Comparison of ENCODE assay signal across 7 mouse cellular contexts in genomic region chr12:70824729-70825650, GRCm38 (mm10). TPM values are rescaled to one million over a fixed set of nuclear protein-coding genes. Genes with fewer than 3 reads are reported as not detected.
DNase-seq lines count a peak whose midpoint lies in the region; ATAC-seq lines count a peak whose summit lies in the region.

Gene Frmd6 (plus strand): TSS chr12:70825514.

- H3K27ac ChIP-seq in embryonic facial prominence, embryonic 10.5 days (replicated peaks): peak within 1 kb of the TSS; percentile 97
- peak within 1 kb of the TSS; percentile 98 for H3K27ac ChIP-seq in limb, embryonic 11.5 days (replicated peaks; ENCODE audit: low read depth, low read length)
- H3K27ac ChIP-seq in midbrain, embryonic 14.5 days (replicated peaks; ENCODE audit: low read depth, low read length): peak within 1 kb of the TSS; percentile 88

- H3K4me3 ChIP-seq in embryonic facial prominence, embryonic 10.5 days: peak within 1 kb of the TSS; percentile 87
- H3K4me3 ChIP-seq in limb, embryonic 11.5 days (ENCODE audit: low read depth, low read length): peak within 1 kb of the TSS; percentile 84
- peak within 1 kb of the TSS; percentile 67 for H3K4me3 ChIP-seq in midbrain, embryonic 14.5 days (replicated peaks; ENCODE audit: low read depth, low read length)

- peaks cover 52% of the 10 kb centered on the region for H3K4me1 ChIP-seq in embryonic facial prominence, embryonic 10.5 days
- H3K4me1 ChIP-seq in limb, embryonic 11.5 days (ENCODE audit: control insufficient read depth, insufficient read depth, low read length): peaks cover 11% of the 10 kb centered on the region
- peaks cover 19% of the 10 kb centered on the region for H3K4me1 ChIP-seq in midbrain, embryonic 14.5 days (ENCODE audit: control insufficient read depth, insufficient read depth, low read length)

- DNase-seq in adrenal gland, postnatal 10 days: peak; percentile 98
- peak; percentile 99 for DNase-seq in embryonic facial prominence, embryonic 10.5 days (ENCODE audit: low spot score)
- peak; percentile 93 for DNase-seq in kidney, adult 18-20 months
- DNase-seq in limb, embryonic 11.5 days (ENCODE audit: low spot score): peak; percentile 98
- peak; percentile 95 for DNase-seq in midbrain, embryonic 14.5 days
- peak; percentile 89 to 91 for DNase-seq in spleen, adult 18-20 months

- peak; percentile 92 for ATAC-seq in granulocyte monocyte progenitor cell, adult 5-6 weeks (replicated peaks; ENCODE audit: poor library complexity, severe bottlenecking)
- peak; percentile 90 for ATAC-seq in limb, embryonic 11.5 days (ENCODE audit: insufficient number of reproducible peaks, low FRiP score, low TSS enrichment, low read depth)
- peak; percentile 93 for ATAC-seq in midbrain, embryonic 14.5 days (ENCODE audit: low FRiP score, low TSS enrichment)

- H3K9ac ChIP-seq in limb, embryonic 11.5 days (ENCODE audit: low read length): peak within 1 kb of the TSS; percentile 93
- peak within 1 kb of the TSS; percentile 68 for H3K9ac ChIP-seq in midbrain, embryonic 14.5 days (replicated peaks; ENCODE audit: low read length)

- under 1% methylated on average over 75 of the region's 75 CpGs for WGBS in embryonic facial prominence, embryonic 10.5 days
- under 1% methylated on average over 51 of the region's 75 CpGs for WGBS in limb, embryonic 11.5 days
- WGBS in midbrain, embryonic 14.5 days: under 1% methylated on average over 72 of the region's 75 CpGs

- H3K36me3 ChIP-seq in embryonic facial prominence, embryonic 10.5 days (replicated peaks): no peaks in the 10 kb centered on the region
- no peaks in the 10 kb centered on the region for H3K36me3 ChIP-seq in limb, embryonic 11.5 days (ENCODE audit: control insufficient read depth, insufficient read depth, low read length)
- H3K36me3 ChIP-seq in midbrain, embryonic 14.5 days (ENCODE audit: control insufficient read depth, insufficient read depth, low read length): no peaks in the 10 kb centered on the region

- H3K27me3 ChIP-seq in embryonic facial prominence, embryonic 10.5 days (replicated peaks; ENCODE audit: low read depth, poor library complexity, severe bottlenecking): no peaks in the 10 kb centered on the region
- H3K27me3 ChIP-seq in limb, embryonic 11.5 days (ENCODE audit: control insufficient read depth, insufficient read depth, low read length): no peaks in the 10 kb centered on the region
- no peaks in the 10 kb centered on the region for H3K27me3 ChIP-seq in midbrain, embryonic 14.5 days (ENCODE audit: control insufficient read depth, insufficient read depth, low read length)

- H3K9me3 ChIP-seq in embryonic facial prominence, embryonic 10.5 days: no peaks in the 10 kb centered on the region
- H3K9me3 ChIP-seq in limb, embryonic 11.5 days (ENCODE audit: control insufficient read depth, low read length): no peaks in the 10 kb centered on the region
- H3K9me3 ChIP-seq in midbrain, embryonic 14.5 days (ENCODE audit: control insufficient read depth, low read length): no peaks in the 10 kb centered on the region

- H3K4me2 ChIP-seq in limb, embryonic 11.5 days (ENCODE audit: low read depth, severe bottlenecking): peak within 1 kb of the TSS; percentile 60
- H3K4me2 ChIP-seq in midbrain, embryonic 14.5 days (ENCODE audit: low read length): peak within 1 kb of the TSS; percentile 80

RNA-seq across cellular contexts. Expression of gene Frmd6, which starts in this region (rescaled TPM):
- total RNA-seq in adrenal gland, postnatal 10 days (2021): 10 to 100 TPM; 32.0 to 38.6 TPM
- polyA plus RNA-seq in embryonic facial prominence, embryonic 10.5 days (2016; fragmentation: Nextera tagmentation; extraction: Ambion mirVana): 45.1 and 54.5 TPM in 2 replicates
- 2.6 and 4.1 TPM in 2 replicates for total RNA-seq in granulocyte monocyte progenitor cell, adult 5-6 weeks (2014; fragmentation: Nextera tagmentation)
- total RNA-seq in granulocyte monocyte progenitor cell, adult 5-6 weeks (2017): 4.1 and 7.4 TPM in 2 replicates
- polyA plus RNA-seq in limb, embryonic 11.5 days (2014; fragmentation: Nextera tagmentation; extraction: Ambion mirVana): 58.5 and 62.1 TPM in 2 replicates
- polyA plus RNA-seq in midbrain, embryonic 14.5 days (2014; fragmentation: Nextera tagmentation; extraction: Ambion mirVana): 5.9 and 11.0 TPM in 2 replicates

Comparison
In these comparisons a context has a peak if more than half of its experiments do, and no peak if none do; other contexts are left out.
1. Peak in every context shown above with its lines: DNase-seq, ATAC-seq, H3K4me3 ChIP-seq and H3K27ac ChIP-seq.